Mouse (Mus musculus): ENCODE measurements at regions not wholly inside any gene's neighbourhood (a gene's known extent, or its start where the extent isn't known, plus 50 kb on each side); places are given as distances from the start of the nearest gene placed in this dataset.

- DNase-seq (ENCODE audit: low read depth, low spot score): no peak
Observed at GRCm38 (mm10) chr4:93225105-93225504, 110.2 kb downstream of the Tusc1 start.

DNA sequence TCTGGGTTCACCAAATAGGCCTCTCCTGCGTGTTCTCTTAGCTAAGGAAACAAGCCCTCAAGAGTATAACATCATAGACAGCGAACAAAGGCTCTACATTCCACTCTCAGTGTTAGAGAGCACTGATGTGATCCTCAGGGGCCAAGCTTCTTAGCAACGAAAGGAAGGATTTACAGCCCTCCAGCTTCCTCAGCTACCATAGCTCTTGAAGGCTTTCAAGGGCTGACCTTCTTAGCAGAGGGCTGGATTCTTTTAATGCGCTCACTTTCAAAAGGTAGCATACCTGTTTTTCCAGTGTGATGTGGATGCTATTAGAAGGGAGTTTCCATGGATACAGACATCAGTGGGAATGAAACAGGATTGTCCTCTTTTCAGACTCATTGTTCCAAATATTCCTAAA lies 114.6 kb downstream of the Tusc1 start:
- peak; percentile 20 for DNase-seq (ENCODE audit: low read depth, low spot score)

GRCm38 (mm10) chr4:93208399-93208798 lies 126.9 kb downstream of the Tusc1 start:
- DNase-seq (ENCODE audit: low read depth, low spot score): no peak

DNA sequence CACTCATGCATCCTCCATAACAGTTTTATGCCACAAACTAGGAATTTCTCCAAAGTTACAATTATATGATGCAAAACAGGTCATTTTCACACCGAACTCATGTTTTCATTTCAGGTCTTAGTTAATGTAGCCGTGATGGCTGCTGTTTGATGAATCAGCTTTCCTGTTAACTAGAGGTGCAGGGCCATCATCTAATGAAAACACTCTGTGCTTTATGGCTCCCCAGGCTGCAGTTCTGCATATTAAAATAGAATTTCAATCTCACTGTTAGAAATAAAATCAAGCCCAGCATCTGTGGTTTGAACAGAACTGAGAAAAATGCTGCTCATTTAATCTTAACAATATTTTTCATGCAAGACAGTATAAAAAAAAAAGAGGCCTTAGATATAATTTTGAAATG lies 135.5 kb downstream of the Tusc1 start:
- no peak for DNase-seq (ENCODE audit: low read depth, low spot score)

DNA sequence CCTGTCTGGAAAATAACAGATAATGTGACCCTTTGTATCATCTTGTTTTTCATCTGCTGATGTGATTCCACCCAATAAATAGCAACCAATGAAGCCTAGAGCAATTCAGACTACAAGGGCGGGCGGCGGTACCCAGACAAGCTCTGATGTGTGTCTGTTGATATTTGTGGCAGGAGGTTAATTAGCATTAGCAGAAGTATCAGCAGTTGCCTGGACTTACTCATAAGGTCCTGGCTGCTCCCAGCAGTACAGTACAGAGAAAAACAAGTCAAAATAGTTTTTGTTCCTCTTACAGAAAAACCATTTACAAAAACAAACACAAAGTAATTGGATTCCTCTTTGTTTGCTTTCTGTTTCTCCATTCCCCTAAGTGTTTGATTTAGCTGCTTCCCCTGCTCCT lies 151.0 kb downstream of the Tusc1 start:
- DNase-seq (ENCODE audit: low read depth, low spot score): no peak
